Mouse (Mus musculus) kidney, adult 2 months (tissue): ENCODE measurements around the gene Wnt5a.

Experiments used
- CTCF ChIP-seq: fragments of 200-500 bp; conservative IDR thresholded peaks from 2 replicates; pipeline ENCODE4 v1.5.1; 2011; ENCODE audit warnings: low read depth, mild to moderate bottlenecking, control low read depth, low read length, moderate library complexity, mixed read lengths; ENCODE audit not compliant: insufficient read depth, insufficient read length
- POLR2A ChIP-seq: fragments of 200-500 bp; IDR thresholded peaks from one replicate; pipeline ENCODE4 v1.6.1; 2011; ENCODE audit warnings: low read depth, low read length, control low read depth

DNA sequence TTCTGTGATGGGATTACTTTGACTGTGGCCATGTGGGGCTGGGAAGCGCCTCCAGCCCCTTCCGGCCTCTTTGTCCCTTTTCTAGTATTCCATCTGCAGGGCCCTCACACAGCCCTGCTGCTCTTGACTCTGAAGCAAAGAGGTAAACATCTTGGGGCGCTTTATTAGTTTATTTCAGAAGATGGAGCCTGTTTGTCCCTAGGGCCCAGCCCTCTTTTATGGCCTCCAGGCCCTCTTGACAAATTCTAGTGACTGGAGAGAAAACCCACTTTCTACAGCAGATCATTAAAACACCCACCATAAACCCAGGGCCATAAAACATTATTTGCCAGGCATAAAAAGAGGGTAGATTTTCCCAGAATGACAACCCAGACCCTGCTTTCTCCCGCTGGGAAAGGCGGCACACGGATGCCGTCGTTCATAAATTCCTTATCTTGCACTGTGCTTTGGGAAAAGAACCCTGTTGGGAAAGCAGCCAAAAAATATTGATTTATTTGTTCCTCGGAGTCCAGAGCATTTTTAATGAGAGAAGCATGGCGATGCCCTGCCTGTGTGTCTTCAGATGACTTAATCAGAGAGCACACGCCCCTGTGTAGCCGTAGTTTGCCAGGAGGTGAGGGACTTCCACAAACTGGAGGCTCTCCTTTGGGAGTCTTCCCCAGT lies 3.2 kb upstream of the Wnt5a start:
- TF ChIP-seq CTCF = no peak
- TF ChIP-seq POLR2A = no peak
